Mouse (Mus musculus) fibroblast of lung, adult 2 months (primary cell): Measurements from ENCODE around the gene Skap2.

Source experiments
- DNase-seq: peaks from one replicate; pipeline ENCODE4 v3.0.0-alpha.2; 2011; ENCODE audit warnings: low read depth

Gene Skap2

DNA sequence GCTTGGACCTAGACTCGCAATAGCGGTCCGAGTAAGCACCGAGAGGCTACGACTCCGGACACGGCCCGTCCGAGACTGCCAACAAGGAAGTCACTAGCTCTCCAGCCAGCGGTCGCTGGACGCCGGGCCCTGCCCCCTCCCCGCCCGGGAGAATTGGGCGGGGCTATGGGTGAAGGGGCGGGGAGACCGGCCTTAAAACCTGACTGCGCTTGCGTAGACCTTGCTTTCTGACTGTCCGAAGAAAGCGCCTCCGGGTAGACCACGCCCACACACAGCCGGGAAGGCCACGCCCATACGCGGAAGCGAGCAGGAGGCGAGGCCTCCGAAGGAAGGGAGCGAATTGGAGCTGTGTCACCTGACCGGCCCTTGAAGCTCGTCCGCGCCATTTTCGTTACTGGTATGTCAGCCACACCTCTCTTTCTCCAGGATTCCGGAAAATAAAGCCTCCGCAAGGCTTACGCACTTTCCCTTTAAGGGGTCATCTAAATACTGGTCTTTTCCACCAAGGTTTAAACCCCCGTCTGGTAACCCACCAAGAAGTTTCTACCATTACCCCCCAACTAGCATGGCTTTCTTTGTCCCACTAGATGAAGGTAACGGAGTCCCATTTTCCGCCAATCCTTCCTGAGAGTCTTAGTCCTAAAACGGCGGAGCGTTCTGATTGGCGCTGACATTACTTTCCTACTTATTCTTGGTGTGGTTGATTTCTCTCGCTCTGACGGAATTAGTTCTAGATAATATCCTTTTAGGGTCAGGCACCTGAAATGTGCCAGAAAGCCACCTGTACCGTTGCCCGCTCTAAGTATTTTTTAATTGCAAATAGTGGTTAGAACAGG lies at the start of gene Skap2:
Gene Skap2, minus strand, starts transcription at position 141 of the 836 bp plus-strand sequence.
- peak; percentile 98 for DNase-seq

DNA sequence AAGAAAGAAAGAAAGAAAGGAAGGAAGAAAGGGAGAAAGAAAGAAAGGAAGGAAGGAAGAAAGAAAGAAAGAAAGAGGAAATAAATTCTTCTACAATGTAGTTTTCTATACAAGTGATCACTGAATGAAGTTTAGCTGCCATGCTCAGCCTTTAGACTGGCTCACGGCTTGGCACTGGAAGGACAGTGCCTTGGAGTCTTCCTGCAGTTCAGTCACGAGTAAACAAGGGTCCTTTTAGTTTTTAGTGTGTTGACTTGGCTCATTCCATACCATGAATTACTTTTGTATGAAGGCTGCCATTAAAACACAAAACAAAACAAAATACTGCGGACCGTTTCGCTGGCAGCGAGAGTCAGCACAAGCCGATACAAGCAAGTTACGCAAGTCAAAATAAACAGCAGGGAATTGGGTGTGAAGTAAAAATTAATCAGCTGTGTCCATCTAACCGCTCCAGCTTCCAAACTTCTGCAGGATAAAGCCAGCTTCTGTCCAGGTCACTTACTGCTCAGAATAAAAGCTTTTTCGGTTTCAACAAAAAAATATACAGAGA lies 46.6 kb upstream of the Skap2 start:
- DNase-seq = no peak

DNA sequence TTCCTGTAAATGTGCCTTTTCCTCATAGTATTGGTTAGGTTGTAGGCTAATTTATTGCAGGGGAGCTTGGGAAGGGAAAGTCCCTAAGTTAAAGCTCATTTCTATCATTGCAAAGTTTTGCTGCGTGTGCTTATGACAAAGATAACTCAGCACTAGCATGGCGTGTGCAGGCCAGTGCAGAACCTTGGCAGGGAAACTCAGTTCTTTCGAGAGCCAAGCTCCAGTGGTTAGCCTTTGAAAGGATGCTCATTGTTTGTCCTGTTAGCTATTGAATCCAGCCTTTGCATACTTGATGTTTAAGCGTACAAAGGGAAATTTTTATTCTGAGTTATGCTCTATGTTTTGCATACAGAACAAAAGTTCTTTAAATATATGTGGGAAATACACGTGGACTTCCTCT lies 45.8 kb upstream of the Skap2 start:
- DNase-seq = peak; percentile 47

DNA sequence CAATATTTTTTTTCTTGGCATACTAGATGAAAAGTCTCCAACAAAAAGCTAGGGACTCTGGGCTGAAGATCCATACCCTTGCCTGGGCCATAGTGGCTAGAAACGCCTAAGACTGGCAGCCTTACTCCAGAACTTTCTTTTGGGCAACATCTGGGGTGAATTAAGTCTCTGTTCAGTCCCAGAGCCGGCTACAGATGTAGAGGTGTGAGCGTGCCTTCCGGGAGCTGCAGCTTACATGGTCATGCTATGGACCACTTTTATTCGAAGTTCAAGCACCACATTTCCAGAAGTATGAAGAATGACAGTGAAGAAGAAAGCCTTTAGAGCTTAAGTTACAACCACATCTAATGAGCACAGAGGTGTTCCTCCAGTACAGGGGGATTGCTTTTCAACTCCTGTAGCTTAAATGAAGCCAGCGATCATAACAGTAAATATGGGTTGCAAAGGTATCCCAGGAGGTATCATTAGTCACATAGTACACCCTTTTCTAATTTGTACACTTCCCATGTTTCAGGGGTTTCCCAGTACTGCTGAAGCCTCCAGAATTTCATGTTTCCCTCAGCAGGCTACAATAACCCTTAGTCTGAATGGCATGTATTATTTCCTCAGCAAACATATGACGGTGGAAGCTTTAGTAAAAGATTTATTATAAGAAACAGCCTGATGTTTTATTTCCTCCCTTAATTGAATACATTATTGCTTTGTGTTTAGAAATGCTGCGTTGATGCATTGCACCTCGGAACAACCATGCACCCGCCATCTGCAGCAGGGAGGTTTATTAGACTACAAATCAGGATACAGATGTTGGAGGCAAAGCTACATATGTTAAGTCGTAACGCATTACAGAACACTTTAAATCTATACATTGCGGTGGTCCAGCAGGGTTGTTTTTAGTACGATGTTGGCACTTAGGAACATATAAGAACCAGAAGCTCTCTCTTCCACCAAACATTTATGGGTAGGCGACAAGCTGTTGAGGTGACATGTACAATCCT lies 41.5 kb upstream of the Skap2 start:
- DNase-seq = no peak

DNA sequence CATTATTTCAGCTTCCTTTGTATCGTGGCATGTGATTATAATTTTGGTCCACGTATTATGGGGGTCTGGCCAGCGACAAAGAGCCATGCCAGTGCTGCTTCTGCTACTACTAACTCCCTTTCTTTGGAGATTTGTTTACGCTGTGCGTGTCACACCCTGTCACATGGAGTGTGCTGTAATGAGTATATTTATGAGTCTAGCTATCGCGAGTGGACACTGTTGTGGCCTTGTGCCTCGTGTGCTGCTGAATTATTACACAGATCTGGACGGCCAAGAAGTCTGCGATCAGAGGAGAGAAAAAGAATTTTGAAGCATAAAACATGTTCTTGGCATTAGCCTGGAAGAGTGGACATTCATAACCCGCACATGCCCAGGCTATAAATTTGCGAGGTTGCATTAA lies 37.7 kb upstream of the Skap2 start:
- no peak for DNase-seq

DNA sequence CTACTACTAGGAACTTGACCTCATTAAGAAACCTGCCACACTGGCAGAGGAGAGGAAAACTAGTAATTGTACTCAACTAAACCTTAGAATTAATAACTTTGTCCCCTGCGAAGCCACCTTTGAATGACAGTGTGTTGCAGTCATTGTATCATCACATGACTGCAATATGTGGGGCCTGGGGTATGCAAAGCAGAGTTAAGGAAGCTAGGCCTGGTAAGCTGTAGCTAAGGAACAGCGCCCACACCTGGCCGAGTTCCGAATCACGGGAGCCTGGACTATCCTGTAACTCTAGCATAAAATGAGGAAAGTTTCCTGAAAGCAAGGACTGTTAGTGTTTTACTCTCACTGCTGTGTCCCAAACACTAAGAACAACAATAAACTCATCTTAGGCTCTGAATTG lies 33.2 kb upstream of the Skap2 start:
- DNase-seq = no peak

DNA sequence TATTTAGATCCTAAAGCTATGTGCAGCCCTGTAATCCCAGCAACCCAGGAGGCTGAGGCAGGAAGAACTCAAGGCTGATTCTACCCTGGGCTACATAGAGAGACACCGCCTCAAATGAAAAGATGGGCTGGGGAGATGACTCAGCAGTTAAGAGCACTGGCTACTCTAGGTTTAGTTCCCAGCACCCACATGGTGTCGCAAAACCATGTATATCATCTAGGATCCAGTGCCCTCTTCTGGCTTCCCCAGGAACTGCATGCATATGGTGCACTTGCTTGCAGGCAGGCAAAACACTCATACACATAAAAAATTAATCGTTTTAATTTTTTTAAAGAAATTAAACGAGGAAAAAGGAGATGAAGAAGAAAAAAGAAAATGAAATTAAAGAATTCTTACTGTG lies 23.7 kb upstream of the Skap2 start:
- DNase-seq = no peak

DNA sequence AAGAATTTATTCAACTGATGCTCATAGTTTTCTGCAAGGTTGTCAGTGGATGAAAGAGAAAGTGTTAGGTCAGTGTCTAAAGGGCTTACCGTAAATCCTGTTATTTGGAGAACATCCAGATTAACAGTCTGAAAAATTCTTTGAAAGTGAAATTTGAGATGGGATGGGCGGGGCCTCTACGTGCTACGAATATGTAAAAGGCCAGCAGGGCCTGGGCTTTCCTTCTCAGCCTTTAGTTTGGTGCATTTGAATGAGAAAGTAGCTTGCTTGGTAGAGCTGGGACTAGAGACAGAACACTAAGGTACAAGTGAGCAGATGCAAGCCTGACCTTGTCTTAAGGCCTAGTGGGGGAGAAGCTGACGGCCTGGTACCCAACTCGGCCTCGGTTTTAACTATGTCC lies 18.8 kb upstream of the Skap2 start:
- no peak for DNase-seq

- DNase-seq = no peak
These were observed 15.8 kb upstream of the Skap2 start for GRCm38 (mm10) chr6:52028131-52028530.

- no peak for DNase-seq
These were observed 14.8 kb upstream of the Skap2 start for GRCm38 (mm10) chr6:52027181-52027580.

- no peak for DNase-seq
These were observed 13.9 kb upstream of the Skap2 start for GRCm38 (mm10) chr6:52026281-52026680.

GRCm38 (mm10) chr6:52024730-52025129 lies 12.4 kb upstream of the Skap2 start:
- DNase-seq = no peak

- no peak for DNase-seq
These were observed 10.0 kb upstream of the Skap2 start for GRCm38 (mm10) chr6:52022363-52022762.

DNA sequence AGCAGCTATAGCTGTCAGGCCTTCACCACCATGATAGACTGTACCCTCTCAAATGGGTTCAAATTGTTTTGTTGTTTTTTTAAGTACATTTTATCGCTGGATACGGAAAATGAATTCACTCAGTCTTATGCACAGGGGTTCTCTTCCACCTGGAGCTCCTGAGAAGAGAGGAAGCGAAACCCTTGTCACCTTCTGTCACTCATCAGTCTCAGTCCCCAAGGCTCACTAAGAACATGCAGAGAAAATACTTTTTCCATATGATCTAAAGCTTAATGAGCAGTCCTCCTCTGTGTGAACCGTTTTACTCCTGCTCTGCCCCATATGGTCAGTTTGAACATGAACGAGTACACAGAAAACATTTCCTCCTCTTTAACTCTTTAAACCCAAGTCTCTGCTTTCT lies 7.9 kb upstream of the Skap2 start:
- no peak for DNase-seq

DNA sequence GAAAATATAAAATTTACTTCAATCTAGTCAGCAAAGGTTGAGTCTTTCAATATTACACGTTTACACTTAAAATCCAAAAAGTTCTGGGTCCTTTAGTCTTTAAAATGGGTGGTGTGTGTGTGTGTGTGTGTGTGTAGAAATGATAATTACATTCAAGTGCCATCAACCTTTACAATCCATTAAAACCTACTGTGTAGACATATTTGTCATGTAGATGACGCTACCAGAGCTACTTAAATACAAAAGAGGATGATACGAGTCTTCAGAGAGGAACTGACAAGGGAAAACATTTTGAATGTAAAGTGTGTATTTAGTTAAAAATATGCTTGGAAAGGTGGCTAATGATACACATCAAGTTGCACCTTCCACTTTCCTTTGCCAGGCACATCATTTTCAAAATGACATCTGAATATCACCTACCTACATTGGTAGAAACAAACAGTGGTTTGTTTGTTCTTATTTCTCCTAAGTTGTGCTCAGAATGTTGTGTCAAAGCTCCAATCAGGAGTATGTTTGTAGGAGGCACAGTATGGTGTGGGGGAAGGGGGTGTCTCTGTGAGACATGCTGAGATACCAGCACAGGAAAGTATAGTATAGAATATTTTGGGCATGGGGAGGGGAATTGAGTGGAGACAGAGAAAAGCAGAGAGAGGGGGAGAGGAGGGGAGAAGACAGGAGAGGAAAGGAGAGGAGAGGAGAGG lies 1.0 kb upstream of the Skap2 start:
- DNase-seq = no peak

DNA sequence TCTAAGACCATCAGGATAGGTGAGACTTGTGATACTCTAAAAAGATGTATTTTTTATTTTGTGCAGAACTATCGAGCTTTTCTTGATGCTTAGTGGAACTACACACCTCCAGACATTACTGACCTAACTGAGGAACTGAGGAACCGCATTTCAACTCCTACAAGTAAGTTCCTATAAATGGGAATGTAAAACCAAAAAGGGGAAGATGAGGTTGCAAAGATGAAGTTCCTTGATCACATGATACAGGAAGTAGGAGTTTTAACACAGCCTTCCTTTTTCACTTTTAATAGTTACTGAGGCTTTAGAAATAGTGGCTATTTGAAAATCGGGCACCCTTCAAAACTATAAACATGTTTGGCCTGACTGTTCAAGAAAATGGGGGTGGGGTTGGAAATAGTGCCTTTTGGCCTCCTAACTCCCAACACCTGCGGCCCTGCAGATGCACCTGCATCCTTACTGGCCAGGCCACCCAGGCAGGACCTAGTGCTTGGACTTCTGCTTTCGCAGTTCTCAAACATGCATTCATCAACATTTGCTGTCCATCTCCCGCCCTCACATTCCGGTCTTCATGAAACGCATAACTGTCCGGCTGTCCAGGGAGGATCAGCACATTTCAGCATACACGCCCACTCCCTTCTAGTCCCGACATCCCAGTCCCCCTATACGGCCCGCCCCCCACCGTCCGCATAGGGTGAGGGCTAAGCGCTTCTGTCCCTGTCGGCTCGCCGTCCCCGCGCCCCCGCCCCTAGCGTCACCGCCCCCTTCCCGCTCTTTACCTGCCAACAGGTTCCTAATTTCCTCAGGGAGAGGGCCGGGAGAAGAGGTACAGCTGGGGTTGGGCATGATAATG lies 565 bp downstream of the Skap2 start:
- no peak for DNase-seq

GRCm38 (mm10) chr6:52009385-52009784 lies 3.0 kb downstream of the Skap2 start:
- no peak for DNase-seq

- DNase-seq = no peak
These were observed 3.6 kb downstream of the Skap2 start for GRCm38 (mm10) chr6:52008757-52009156.

DNA sequence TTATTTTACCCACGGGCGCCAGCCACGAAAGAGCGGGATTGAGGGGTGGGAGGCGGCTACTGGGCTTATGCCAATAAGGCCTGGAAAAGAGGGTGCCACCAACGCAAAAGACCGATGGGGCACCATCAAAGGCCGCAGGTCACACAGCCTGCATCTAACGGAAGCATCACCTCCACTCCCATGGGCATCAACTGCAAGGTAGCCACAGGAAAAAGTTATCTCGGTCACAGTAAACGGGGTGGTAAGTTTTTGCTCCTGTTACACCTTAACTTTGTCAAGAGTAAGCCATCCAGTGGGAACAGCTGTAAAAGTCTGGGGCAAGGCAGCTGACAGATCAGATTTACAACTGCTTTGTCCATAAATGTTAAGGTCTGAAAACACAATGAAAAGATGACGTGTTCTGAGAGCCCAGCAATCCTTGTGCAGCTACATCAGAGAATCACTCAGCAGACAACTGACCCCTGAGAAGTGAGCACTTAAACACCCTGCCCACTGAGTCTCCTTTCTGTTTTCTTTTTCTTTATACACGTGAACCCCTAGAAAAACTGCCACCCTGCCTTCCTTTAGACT lies 5.6 kb downstream of the Skap2 start:
- DNase-seq = no peak

- DNase-seq = no peak
These were observed 6.2 kb downstream of the Skap2 start for GRCm38 (mm10) chr6:52005963-52006648.
